Mouse (Mus musculus): ENCODE measurements around the gene Sema3b.

Sema3b gene

GRCm38 (mm10) chr9:107608741-107609432, at the start of gene Sema3b:
TSS of gene Sema3b (minus strand) at chr9:107609229.
- no peak for DNase-seq (ENCODE audit: low read depth)

- DNase-seq (ENCODE audit: low read depth), result no peak
Observed at GRCm38 (mm10) chr9:107658096-107658495, 49.1 kb upstream of the Sema3b start.

GRCm38 (mm10) chr9:107657144-107657543, 48.1 kb upstream of the Sema3b start:
- DNase-seq (ENCODE audit: low read depth), result no peak

- no peak for DNase-seq (ENCODE audit: low read depth)
Observed at GRCm38 (mm10) chr9:107654585-107654984, 45.6 kb upstream of the Sema3b start.

GRCm38 (mm10) chr9:107653474-107653873, 44.4 kb upstream of the Sema3b start:
- DNase-seq (ENCODE audit: low read depth), result no peak

- DNase-seq (ENCODE audit: low read depth), result no peak
Observed at GRCm38 (mm10) chr9:107650708-107651481, 41.9 kb upstream of the Sema3b start.

GRCm38 (mm10) chr9:107650225-107650624, 41.2 kb upstream of the Sema3b start:
- DNase-seq (ENCODE audit: low read depth), result no peak

- DNase-seq (ENCODE audit: low read depth), result no peak
Observed at GRCm38 (mm10) chr9:107648767-107649166, 39.7 kb upstream of the Sema3b start.

- peak; percentile 59 for DNase-seq (ENCODE audit: low read depth)
Observed at GRCm38 (mm10) chr9:107646975-107647374, 37.9 kb upstream of the Sema3b start.

- DNase-seq (ENCODE audit: low read depth), result peak; percentile 93
Observed at GRCm38 (mm10) chr9:107645577-107645976, 36.5 kb upstream of the Sema3b start.

- no peak for DNase-seq (ENCODE audit: low read depth)
Observed at GRCm38 (mm10) chr9:107645153-107645510, 36.1 kb upstream of the Sema3b start.

- DNase-seq (ENCODE audit: low read depth), result peak; percentile 96
Observed at GRCm38 (mm10) chr9:107644495-107645152, 35.6 kb upstream of the Sema3b start.

- DNase-seq (ENCODE audit: low read depth), result no peak
Observed at GRCm38 (mm10) chr9:107643544-107644214, 34.6 kb upstream of the Sema3b start.

- no peak for DNase-seq (ENCODE audit: low read depth)
Observed at GRCm38 (mm10) chr9:107641666-107642065, 32.6 kb upstream of the Sema3b start.

GRCm38 (mm10) chr9:107640257-107640772, 31.3 kb upstream of the Sema3b start:
- no peak for DNase-seq (ENCODE audit: low read depth)

GRCm38 (mm10) chr9:107637070-107637469, 28.0 kb upstream of the Sema3b start:
- DNase-seq (ENCODE audit: low read depth), result no peak

- peak; percentile 98 for DNase-seq (ENCODE audit: low read depth)
Observed at GRCm38 (mm10) chr9:107635279-107636028, 26.4 kb upstream of the Sema3b start, which contains the start of gene Gnai2. TSS of gene Gnai2 (minus strand) at chr9:107635367.

- peak; percentile 56 for DNase-seq (ENCODE audit: low read depth)
Observed at GRCm38 (mm10) chr9:107634406-107635278, 25.6 kb upstream of the Sema3b start.

- DNase-seq (ENCODE audit: low read depth), result peak; percentile 49
Observed at GRCm38 (mm10) chr9:107633661-107634405, 24.8 kb upstream of the Sema3b start.
